Mouse (Mus musculus) thymus, adult 2 months (tissue): ENCODE measurements around the gene Fxyd6. TPM values are rescaled to one million over a fixed set of nuclear protein-coding genes. Genes with fewer than 3 reads are reported as not detected.

Source experiments
- DNase-seq: peaks from one replicate; pipeline ENCODE4 v3.0.0; 2021
- H3K27ac ChIP-seq: fragments of 200-500 bp; 2 replicates; pipeline ENCODE4 v1.5.1; 2012; ENCODE audit warnings: low read length, control low read depth; ENCODE audit not compliant: control insufficient read depth, insufficient read depth
- H3K27me3 ChIP-seq: fragments of 200-500 bp; 2 replicates; pipeline ENCODE4 v1.6.1; 2012; ENCODE audit warnings: mild to moderate bottlenecking, low read length, moderate library complexity, mixed read lengths; ENCODE audit not compliant: control insufficient read depth, insufficient read depth
- H3K36me3 ChIP-seq: fragments of 200-500 bp; 2 replicates; pipeline ENCODE4 v1.6.1; 2012; ENCODE audit warnings: mild to moderate bottlenecking, low read length, moderate library complexity; ENCODE audit not compliant: control insufficient read depth, insufficient read depth
- H3K4me1 ChIP-seq: fragments of 200-500 bp; replicated peaks from 2 replicates; pipeline ENCODE4 v1.6.1; 2012; ENCODE audit warnings: low read length; ENCODE audit not compliant: control insufficient read depth, insufficient read depth
- H3K4me3 ChIP-seq: fragments of 200-500 bp; 2 replicates; pipeline ENCODE4 v1.5.1; 2012; ENCODE audit warnings: mild to moderate bottlenecking, low read length, control low read depth, moderate library complexity; ENCODE audit not compliant: control insufficient read depth, insufficient read depth
- CTCF ChIP-seq: fragments of 200-500 bp; IDR thresholded peaks from 2 replicates; pipeline ENCODE4 v1.5.1; 2012; ENCODE audit warnings: mild to moderate bottlenecking, control low read depth, low read length, moderate library complexity, borderline replicate concordance; ENCODE audit not compliant: control insufficient read depth, poor library complexity, insufficient read depth; ENCODE audit errors: extremely low read depth
- POLR2A ChIP-seq: fragments of 200-500 bp; IDR thresholded peaks from 2 replicates; pipeline ENCODE4 v1.6.1; 2012; ENCODE audit warnings: mild to moderate bottlenecking, low read length, control low read depth, moderate library complexity; ENCODE audit not compliant: control insufficient read depth, poor library complexity, insufficient read depth; ENCODE audit errors: extremely low read depth
- WGBS: fragments of 180-500 bp; shearing (Covaris S2); methylation state at CpG from one replicate; pipeline ENCODE4 v1.1.7; 2018; 5-methylcytosine and 5-hydroxymethylcytosine counted together
- polyA plus RNA-seq: library from polyadenylated mRNA; depleted of rRNA; stranded (reverse); fragments of >200 nt; gene quantifications from 2 replicates; pipeline ENCODE4 v1.2.3, GENCODE M21; 2012

Gene Fxyd6
- polyA plus RNA-seq, 1 experiment: 8.9 TPM

DNA sequence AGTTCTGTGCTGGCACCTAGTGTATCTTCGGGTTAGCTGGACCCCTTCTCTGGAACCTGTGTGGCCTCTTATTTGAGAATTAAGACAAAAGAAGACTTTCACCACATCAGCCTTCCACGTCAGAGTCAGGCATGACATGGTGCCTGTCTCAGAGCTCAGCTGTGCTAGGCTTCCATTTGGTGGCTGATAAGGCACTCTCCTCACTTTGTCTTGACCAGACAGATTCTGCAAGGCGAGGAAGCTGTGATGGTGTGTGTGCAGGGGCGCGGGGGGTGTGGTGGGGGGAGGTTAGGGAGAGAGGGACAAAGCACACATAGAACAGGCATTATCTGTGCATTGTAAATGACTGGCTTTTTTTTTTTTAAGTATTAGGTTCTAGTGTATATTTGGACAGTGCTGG lies 59.4 kb downstream of the Fxyd6 start:
- Histone ChIP-seq H3K27ac (no peak overlapping the region), H3K4me3 (no peak overlapping the region), H3K4me1 (no peaks in the 10 kb centered on the region), H3K27me3 (peaks cover 20% of the 10 kb centered on the region), H3K36me3 (no peaks in the 10 kb centered on the region)
- WGBS: 29% methylated on average over 5 of the region's 5 CpGs
- TF ChIP-seq CTCF (no peak), POLR2A (no peak)
- no peak for DNase-seq

DNA sequence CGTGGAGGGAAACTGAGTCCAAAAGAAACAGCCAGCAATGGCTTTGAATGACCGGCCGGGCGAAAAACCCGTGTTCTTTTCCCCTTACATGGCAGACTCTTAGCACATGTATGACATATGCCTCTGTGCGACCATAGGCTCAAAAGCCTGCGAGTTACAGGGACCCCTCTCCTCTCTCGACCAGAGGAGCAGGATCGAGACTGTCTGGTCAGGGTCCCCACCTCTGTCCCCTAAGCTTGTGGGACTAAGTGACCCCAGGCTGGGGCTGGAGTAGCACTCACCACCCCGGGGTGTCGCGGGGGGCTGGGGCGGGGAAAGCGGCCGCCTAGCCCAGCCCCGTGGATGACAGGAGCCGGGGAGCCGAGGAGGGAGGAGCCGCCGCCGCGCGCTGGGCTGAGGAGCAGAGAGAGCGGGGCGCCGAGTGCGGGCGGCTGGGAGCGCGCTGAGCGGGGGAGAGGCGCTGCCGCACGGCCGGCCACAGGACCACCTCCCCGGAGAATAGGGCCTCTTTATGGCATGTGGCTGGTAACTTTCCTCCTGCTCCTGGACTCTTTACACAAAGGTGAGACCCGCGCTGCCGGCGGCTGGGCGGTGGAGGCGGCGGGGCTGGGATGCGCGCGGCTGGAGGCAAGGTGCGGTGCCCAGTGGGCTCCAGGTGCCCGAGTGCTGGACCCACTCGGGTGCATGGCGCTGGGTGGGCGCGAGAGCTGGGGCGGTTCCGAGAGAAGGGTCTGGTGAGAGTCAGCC lies 60.1 kb downstream of the Fxyd6 start:
- Histone ChIP-seq H3K36me3 (no peaks in the 10 kb centered on the region), H3K4me3 (no peak overlapping the region), H3K4me1 (no peaks in the 10 kb centered on the region), H3K27me3 (peaks cover 20% of the 10 kb centered on the region), H3K27ac (no peak overlapping the region)
- 7% methylated on average over 52 of the region's 54 CpGs for WGBS
- no peak for TF ChIP-seq CTCF
- no peak for TF ChIP-seq POLR2A
- no peak for DNase-seq

DNA sequence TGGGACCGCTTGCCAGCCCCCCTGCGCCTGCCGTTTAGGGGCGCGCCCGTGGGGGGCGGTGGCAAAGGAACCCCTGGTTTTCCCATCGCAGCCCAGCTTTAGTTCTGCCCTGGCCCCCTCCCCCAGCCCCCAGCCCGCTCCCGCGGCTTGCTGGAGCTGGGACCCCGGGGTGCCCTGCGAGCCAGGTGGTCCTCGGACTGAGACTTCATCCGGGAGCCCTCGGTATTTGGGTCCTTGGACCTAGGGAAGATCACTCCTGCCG lies 60.6 kb downstream of the Fxyd6 start:
- 10% methylated on average over 17 of the region's 17 CpGs for WGBS
- no peak for TF ChIP-seq CTCF
- no peak for TF ChIP-seq POLR2A
- Histone ChIP-seq H3K4me1 (no peaks in the 10 kb centered on the region), H3K4me3 (no peak overlapping the region), H3K36me3 (no peaks in the 10 kb centered on the region), H3K27me3 (peaks cover 20% of the 10 kb centered on the region), H3K27ac (no peak overlapping the region)
- DNase-seq: no peak

DNA sequence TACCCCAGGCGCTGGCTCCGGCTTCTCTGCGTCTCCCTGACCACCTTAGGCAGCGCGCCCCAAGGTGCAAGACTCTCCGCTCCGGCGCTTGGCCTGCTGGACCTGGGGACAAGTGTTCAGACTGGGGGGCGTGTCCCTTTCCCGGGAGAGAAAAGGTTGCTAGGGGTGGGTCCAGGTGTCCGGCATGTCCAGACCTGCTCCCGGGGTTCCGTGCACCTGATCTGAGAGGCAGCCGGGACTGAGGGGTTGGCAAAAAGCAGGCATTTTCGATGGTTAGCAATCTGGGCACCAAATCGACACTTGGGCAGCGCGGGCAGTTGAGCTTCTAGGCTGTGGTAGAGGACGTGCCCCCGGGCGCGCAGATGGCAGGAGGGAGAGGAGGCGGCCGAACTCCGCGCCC lies 61.2 kb downstream of the Fxyd6 start:
- Histone ChIP-seq H3K4me1 (no peaks in the 10 kb centered on the region), H3K27me3 (peaks cover 20% of the 10 kb centered on the region), H3K36me3 (no peaks in the 10 kb centered on the region), H3K4me3 (no peak overlapping the region), H3K27ac (no peak overlapping the region)
- WGBS: 12% methylated on average over 26 of the region's 26 CpGs
- TF ChIP-seq POLR2A (no peak), CTCF (no peak)
- no peak for DNase-seq

GRCm38 (mm10) chr9:45432639-45433038 lies 62.7 kb downstream of the Fxyd6 start:
- H3K27me3 ChIP-seq: peaks cover 20% of the 10 kb centered on the region
- DNase-seq: no peak
- H3K4me3 ChIP-seq: no peak overlapping the region
- TF ChIP-seq POLR2A (no peak), CTCF (no peak)
- no peak overlapping the region for H3K27ac ChIP-seq
- H3K4me1 ChIP-seq: no peaks in the 10 kb centered on the region
- H3K36me3 ChIP-seq: no peaks in the 10 kb centered on the region
- WGBS: 93% methylated on average over 12 of the region's 12 CpGs

DNA sequence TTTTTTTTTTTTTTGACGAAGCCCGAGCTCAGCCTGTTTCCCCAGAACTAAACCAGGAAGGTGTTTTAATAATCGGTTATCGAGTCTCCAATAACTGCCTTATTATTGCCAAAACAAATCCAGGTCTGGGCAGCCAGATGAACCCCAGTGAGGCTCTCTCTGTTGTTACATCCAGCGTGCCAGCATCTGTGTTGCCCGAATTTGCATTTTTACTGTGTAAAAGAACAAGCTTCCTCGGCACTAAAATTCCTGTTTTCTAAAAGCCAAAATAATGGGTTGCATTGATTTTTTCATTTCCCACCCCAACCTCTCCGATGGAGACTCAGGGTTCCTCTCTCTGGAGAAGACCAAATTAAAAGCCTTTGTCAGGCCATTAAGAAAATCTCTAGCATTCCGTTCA lies 63.1 kb downstream of the Fxyd6 start:
- no peak for TF ChIP-seq CTCF
- no peak for TF ChIP-seq POLR2A
- Histone ChIP-seq H3K4me1 (no peaks in the 10 kb centered on the region), H3K4me3 (no peak overlapping the region), H3K36me3 (no peaks in the 10 kb centered on the region), H3K27ac (no peak overlapping the region), H3K27me3 (peaks cover 20% of the 10 kb centered on the region)
- 93% methylated on average over 9 of the region's 9 CpGs for WGBS
- DNase-seq: no peak

DNA sequence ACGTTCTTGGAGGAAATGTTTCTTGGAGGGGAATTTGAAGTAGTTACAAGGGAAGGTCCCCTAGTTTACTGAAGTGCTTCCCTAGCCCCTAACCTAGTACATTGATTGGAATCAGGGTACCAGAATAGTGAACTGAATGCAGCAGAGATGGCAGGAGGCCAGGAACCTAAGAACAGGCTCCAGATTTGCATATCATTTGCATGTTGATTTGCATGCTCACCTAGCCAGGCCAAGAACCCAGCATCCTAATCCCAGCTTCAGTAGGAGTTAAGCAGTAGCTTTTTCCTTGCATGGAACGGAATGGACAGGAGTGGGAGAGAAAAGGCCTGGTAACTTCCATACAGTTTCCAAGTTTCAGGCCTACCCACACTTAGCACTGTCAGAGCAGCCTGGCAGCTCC lies 64.2 kb downstream of the Fxyd6 start:
- Histone ChIP-seq H3K4me3 (no peak overlapping the region), H3K36me3 (no peaks in the 10 kb centered on the region), H3K27me3 (peaks cover 18% of the 10 kb centered on the region), H3K4me1 (no peaks in the 10 kb centered on the region), H3K27ac (no peak overlapping the region)
- no peak for DNase-seq
- 100% methylated on average over 2 of the region's 2 CpGs for WGBS
- TF ChIP-seq POLR2A (no peak), CTCF (no peak)
